ENCODE assay signal across 17 mouse cellular contexts in genomic region chr17:3702320-3702719, GRCm38 (mm10). TPM values are rescaled to one million over a fixed set of nuclear protein-coding genes. Genes with fewer than 3 reads are reported as not detected.
A peak's percentile ranks its signal among the peaks of the same experiment; 100 is the strongest.
DNase-seq lines count a peak whose midpoint lies in the region; ATAC-seq and TF ChIP-seq lines count a peak whose summit lies in the region.
"Had no signal": no experiment of that assay in that cellular context is flagged by ENCODE, and none has a peak within 500 bp of the region (broad histone marks: within the 10 kb centered on the region; RNA-seq: fewer than 3 reads in every experiment).

No protein-coding gene starts in this region.

- no peak overlapping the region for H3K9ac ChIP-seq in embryonic facial prominence, embryonic 14.5 days (ENCODE audit: low read depth, low read length)
- no peak overlapping the region for H3K9ac ChIP-seq in liver, postnatal 0 days (replicated peaks)
- H3K9ac ChIP-seq: limb, embryonic 12.5 days; midbrain, embryonic 12.5 days; neural tube, embryonic 13.5 days had no signal

- H3K4me1 ChIP-seq in embryonic facial prominence, embryonic 14.5 days (ENCODE audit: control insufficient read depth, insufficient read depth, low read length) = no peaks in the 10 kb centered on the region
- no peaks in the 10 kb centered on the region for H3K4me1 ChIP-seq in embryonic facial prominence, embryonic 10.5 days
- H3K4me1 ChIP-seq in liver, postnatal 0 days (ENCODE audit: insufficient read depth) = no peaks in the 10 kb centered on the region
- H3K4me1 ChIP-seq: forebrain, embryonic 10.5 days; limb, embryonic 12.5 days; midbrain, embryonic 12.5 days; neural tube, embryonic 13.5 days had no signal

- no peak for TF ChIP-seq CTCF in brain, embryonic 14.5 days (IDR thresholded peaks at IDR 0.05; ENCODE audit: borderline replicate concordance, extremely low read depth, insufficient read depth, insufficient read length)
- no peak for TF ChIP-seq CTCF in liver, postnatal 0 days (IDR thresholded peaks at IDR 0.05; ENCODE audit: low read depth)

- WGBS in embryonic facial prominence, embryonic 14.5 days = 51% methylated on average over 3 of the region's 3 CpGs
- 74% methylated on average over 3 of the region's 3 CpGs for WGBS in embryonic facial prominence, embryonic 10.5 days
- 60% methylated on average over 3 of the region's 3 CpGs for WGBS in liver, postnatal 0 days (ENCODE audit: insufficient replicate concordance)

- no peaks in the 10 kb centered on the region for H3K27me3 ChIP-seq in embryonic facial prominence, embryonic 14.5 days (replicated peaks; ENCODE audit: control insufficient read depth, insufficient read depth, low read length)
- no peaks in the 10 kb centered on the region for H3K27me3 ChIP-seq in embryonic facial prominence, embryonic 10.5 days (replicated peaks; ENCODE audit: low read depth, poor library complexity, severe bottlenecking)
- H3K27me3 ChIP-seq in liver, postnatal 0 days (ENCODE audit: insufficient read depth, low read length) = no peaks in the 10 kb centered on the region
- H3K27me3 ChIP-seq: limb, embryonic 12.5 days; midbrain, embryonic 12.5 days; neural tube, embryonic 13.5 days had no signal

- no peaks in the 10 kb centered on the region for H3K9me3 ChIP-seq in embryonic facial prominence, embryonic 14.5 days (ENCODE audit: control insufficient read depth, low read length)
- no peaks in the 10 kb centered on the region for H3K9me3 ChIP-seq in embryonic facial prominence, embryonic 10.5 days
- H3K9me3 ChIP-seq in liver, postnatal 0 days (ENCODE audit: low read length) = no peaks in the 10 kb centered on the region
- H3K9me3 ChIP-seq: forebrain, embryonic 10.5 days; limb, embryonic 12.5 days; midbrain, embryonic 12.5 days; neural tube, embryonic 13.5 days had no signal

- TF ChIP-seq EP300 in liver, postnatal 0 days (IDR thresholded peaks at IDR 0.05; ENCODE audit: low read depth) = no peak

- H3K36me3 ChIP-seq in embryonic facial prominence, embryonic 14.5 days (ENCODE audit: control insufficient read depth, insufficient read depth, low read length) = no peaks in the 10 kb centered on the region
- no peaks in the 10 kb centered on the region for H3K36me3 ChIP-seq in embryonic facial prominence, embryonic 10.5 days (replicated peaks)
- no peaks in the 10 kb centered on the region for H3K36me3 ChIP-seq in liver, postnatal 0 days (replicated peaks; ENCODE audit: insufficient read depth, low read length)
- H3K36me3 ChIP-seq: forebrain, embryonic 10.5 days; limb, embryonic 12.5 days; midbrain, embryonic 12.5 days; neural tube, embryonic 13.5 days had no signal

- peak; percentile 17 for DNase-seq in embryonic facial prominence, embryonic 14.5 days (ENCODE audit: low spot score)
- no peak for DNase-seq in embryonic facial prominence, embryonic 10.5 days (ENCODE audit: low spot score)
- peak; percentile 12 for DNase-seq in left cerebral cortex, postnatal 14 days (ENCODE audit: low spot score in 2 of 2)
- DNase-seq in left cerebral cortex, adult 9 months (ENCODE audit: low spot score in 2 of 2) = no peak
- DNase-seq in brain, embryonic 14.5 days (ENCODE audit: low read depth) = peak; percentile 46
- DNase-seq in right cerebral cortex, postnatal 14 days = peak; percentile 5
- no peak for DNase-seq in liver, postnatal 0 days
- no peak for DNase-seq in c-Kit-positive CD71-positive TER-119-positive erythroid progenitor cells, embryonic 14.5 days (ENCODE audit: low spot score)
- DNase-seq: lung, adult 2 months had no signal

- intact Hi-C loops in left cerebral cortex, postnatal 14 days (cut with DNase I) = no loop called here

- H3K4me2 ChIP-seq in embryonic facial prominence, embryonic 14.5 days (ENCODE audit: low read depth, low read length) = no peak overlapping the region
- no peak overlapping the region for H3K4me2 ChIP-seq in liver, postnatal 0 days (ENCODE audit: low read depth, low read length)
- H3K4me2 ChIP-seq: limb, embryonic 12.5 days; midbrain, embryonic 12.5 days; neural tube, embryonic 13.5 days had no signal

- H3K4me3 ChIP-seq in embryonic facial prominence, embryonic 14.5 days (ENCODE audit: low read depth, low read length) = no peak overlapping the region
- H3K4me3 ChIP-seq in embryonic facial prominence, embryonic 10.5 days = no peak overlapping the region
- no peak overlapping the region for H3K4me3 ChIP-seq in liver, postnatal 0 days (ENCODE audit: low read depth, low read length)
- H3K4me3 ChIP-seq: forebrain, embryonic 10.5 days; limb, embryonic 12.5 days; midbrain, embryonic 12.5 days; neural tube, embryonic 13.5 days had no signal

- H3K27ac ChIP-seq in embryonic facial prominence, embryonic 14.5 days (replicated peaks; ENCODE audit: low read depth, low read length) = no peak overlapping the region
- no peak overlapping the region for H3K27ac ChIP-seq in embryonic facial prominence, embryonic 10.5 days (replicated peaks)
- H3K27ac ChIP-seq in liver, postnatal 0 days (ENCODE audit: low read depth) = no peak overlapping the region
- H3K27ac ChIP-seq: forebrain, embryonic 10.5 days; hindbrain, postnatal 0 days; kidney, postnatal 0 days; limb, embryonic 12.5 days; midbrain, embryonic 12.5 days; neural tube, embryonic 13.5 days had no signal

- TF ChIP-seq POLR2A in brain, embryonic 14.5 days (IDR thresholded peaks at IDR 0.05; ENCODE audit: borderline replicate concordance, extremely low read depth, insufficient read depth, insufficient read length, poor library complexity, severe bottlenecking) = no peak

- ATAC-seq in embryonic facial prominence, embryonic 14.5 days (ENCODE audit: low read depth) = no peak
- no peak for ATAC-seq in liver, postnatal 0 days
- ATAC-seq: hindbrain, postnatal 0 days had no signal

RNA-seq across cellular contexts. Expression of gene Nox3, which starts 6.3 kb away (rescaled TPM):
- polyA plus RNA-seq in embryonic facial prominence, embryonic 14.5 days (2014; fragmentation: Nextera tagmentation; extraction: Ambion mirVana) = 0.18 and 0.26 TPM in 2 replicates
- polyA plus RNA-seq in embryonic facial prominence, embryonic 10.5 days (2016; fragmentation: Nextera tagmentation; extraction: Ambion mirVana) = 0.10 and 0.11 TPM in 2 replicates
- under 1 TPM; 0.20 to 0.23 TPM for total RNA-seq in left cerebral cortex, postnatal 14 days (2021)
- not detected in 2 replicates for polyA plus RNA-seq in brain, embryonic 14.5 days (2012; rRNA removed)
- not detected in 2 replicates for polyA plus RNA-seq in liver, postnatal 0 days (2015; fragmentation: Nextera tagmentation; extraction: Ambion mirVana)
- total RNA-seq: hindbrain, postnatal 0 days had no signal
- polyA plus RNA-seq: forebrain, embryonic 10.5 days; gonadal fat pad, adult 2 months; heart, postnatal 0 days; hindbrain, postnatal 0 days; kidney, postnatal 0 days; limb, embryonic 12.5 days; lung, adult 2 months; midbrain, embryonic 12.5 days; neural tube, embryonic 13.5 days had no signal

Comparison
In these comparisons a context has a peak if more than half of its experiments do, and no peak if none do; other contexts are left out.
1. DNase-seq: peak in embryonic facial prominence, embryonic 14.5 days (single experiment), left cerebral cortex, postnatal 14 days (2 of 2), brain, embryonic 14.5 days (single experiment) and right cerebral cortex, postnatal 14 days (single experiment); none in embryonic facial prominence, embryonic 10.5 days (single experiment), left cerebral cortex, adult 9 months (0 of 2), liver, postnatal 0 days (single experiment) and c-Kit-positive CD71-positive TER-119-positive erythroid progenitor cells, embryonic 14.5 days (single experiment).